Mouse (Mus musculus) E14TG2a.4 (cell line): ENCODE results near the gene Bag1.

Source experiments
- CTCF ChIP-seq: conservative IDR thresholded peaks from 2 replicates; pipeline ENCODE4 v1.5.1; 2014; ENCODE audit warnings: low read length
- NANOG ChIP-seq: IDR thresholded peaks from 2 replicates; pipeline ENCODE4 v1.6.1; 2014; ENCODE audit warnings: borderline replicate concordance, low read length, mixed read lengths
- POU5F1 ChIP-seq: IDR thresholded peaks from 2 replicates; pipeline ENCODE4 v1.6.1; 2014; ENCODE audit warnings: low read length, borderline replicate concordance

GRCm38 (mm10) chr4:40969781-40970591 lies 21.9 kb upstream of the Bag1 start:
- TF ChIP-seq NANOG (no peak), CTCF (no peak), POU5F1 (no peak)
